Mouse (Mus musculus): ENCODE results near the gene Card10. TPM values are rescaled to one million over a fixed set of nuclear protein-coding genes. Genes with fewer than 3 reads are reported as not detected.

Gene Card10
- total and polyA plus RNA-seq, 3 experiments: 15.0 to 22.3 (median 17.0) TPM

GRCm38 (mm10) chr15:78787287-78787856 is 15.5 kb downstream of the Card10 start:
- H3K27ac ChIP-seq: peak overlapping the region; percentile 92
- H3K4me1 ChIP-seq (ENCODE audit: control insufficient read depth, insufficient read depth, low read length): peaks cover 43% of the 10 kb centered on the region
- H3K4me3 ChIP-seq: no peak overlapping the region
- TF ChIP-seq POLR2A (IDR thresholded peaks at IDR 0.05; ENCODE audit: insufficient read depth, low read depth, low read length) (no peak), EP300 (IDR thresholded peaks at IDR 0.05; ENCODE audit: insufficient read depth, low read depth, low read length) (no peak), CTCF (IDR thresholded peaks at IDR 0.05) (no peak)
- intact Hi-C loops (cut with DNase I): loop anchor here (2.0 to 5.0 kb wide), 3 partner anchors 15 to 260 kb away; partner anchors contain the start of gene Card10
- 0 out of 2 replicates have a peak overlapping the region, but pooled peaks have one; percentile 1 for H3K9ac ChIP-seq (ENCODE audit: low read depth, low read length)
- peak in 1 of 2 experiments; percentile 70 for DNase-seq
- no peaks in the 10 kb centered on the region for H3K27me3 ChIP-seq (ENCODE audit: control insufficient read depth, insufficient read depth, low read length)
- 46% methylated on average over 9 of the region's 9 CpGs for WGBS
- H3K79me2 ChIP-seq (replicated peaks; ENCODE audit: control insufficient read depth, insufficient read depth, low read length): no peaks in the 10 kb centered on the region
- peaks cover 15% of the 10 kb centered on the region for H3K36me3 ChIP-seq (ENCODE audit: control insufficient read depth, insufficient read depth, low read length)

- WGBS: 45% methylated on average over 9 of the region's 9 CpGs
- no peak overlapping the region for H3K9ac ChIP-seq (ENCODE audit: low read depth, low read length)
Measured at GRCm38 (mm10) chr15:78786411-78786818, 16.4 kb downstream of the Card10 start.

DNA sequence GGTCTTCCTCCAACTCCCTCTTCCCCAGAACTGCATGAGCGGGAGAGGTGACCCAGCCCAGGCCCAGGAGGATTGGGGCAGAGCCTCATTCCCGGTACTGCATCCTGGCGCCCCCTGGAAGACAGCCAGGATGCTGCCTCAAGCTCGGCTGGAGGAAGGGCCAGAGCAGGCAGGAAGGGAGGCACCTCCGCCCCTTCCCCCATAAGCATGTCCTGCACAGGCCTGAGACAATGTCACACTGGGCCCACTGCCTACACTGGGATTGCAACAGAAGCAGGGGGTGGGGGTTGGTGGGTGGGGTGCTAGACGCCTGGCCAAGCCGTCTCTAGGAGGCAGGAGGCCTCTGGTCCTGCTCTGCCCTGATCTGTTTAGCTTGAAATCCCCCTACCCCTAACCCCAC is 16.9 kb downstream of the Card10 start:
- TF ChIP-seq EP300 (IDR thresholded peaks at IDR 0.05; ENCODE audit: insufficient read depth, low read depth, low read length): peak; percentile 98
- TF ChIP-seq POLR2A (IDR thresholded peaks at IDR 0.05; ENCODE audit: insufficient read depth, low read depth, low read length): 0 out of 2 replicates have a peak, but pooled peaks have one; percentile 33
- peak; percentile 12; the same call in 1 of the 2 replicates for TF ChIP-seq CTCF (IDR thresholded peaks at IDR 0.05)
- no peaks in the 10 kb centered on the region for H3K27me3 ChIP-seq (ENCODE audit: control insufficient read depth, insufficient read depth, low read length)
- no peaks in the 10 kb centered on the region for H3K79me2 ChIP-seq (replicated peaks; ENCODE audit: control insufficient read depth, insufficient read depth, low read length)
- H3K36me3 ChIP-seq (ENCODE audit: control insufficient read depth, insufficient read depth, low read length): peaks cover 14% of the 10 kb centered on the region
- H3K4me3 ChIP-seq: no peak overlapping the region
- no peak overlapping the region for H3K9ac ChIP-seq (ENCODE audit: low read depth, low read length)
- peak overlapping the region; percentile 92 for H3K27ac ChIP-seq
- peak; percentile 87 to 91 for DNase-seq
- intact Hi-C loops (cut with DNase I): loop anchor here (1.0 to 5.0 kb wide), 4 partner anchors 13 to 259 kb away; partner anchors contain the start of genes Card10 and Mfng
- peaks cover 46% of the 10 kb centered on the region for H3K4me1 ChIP-seq (ENCODE audit: control insufficient read depth, insufficient read depth, low read length)
- 24% methylated on average over 7 of the region's 7 CpGs for WGBS

More at GRCm38 (mm10) chr15:78786411-78786818, 16.4 kb downstream of the Card10 start:
- TF ChIP-seq CTCF (IDR thresholded peaks at IDR 0.05) (no peak), EP300 (IDR thresholded peaks at IDR 0.05; ENCODE audit: insufficient read depth, low read depth, low read length) (peak; percentile 29; the same call in 1 of the 2 replicates), POLR2A (IDR thresholded peaks at IDR 0.05; ENCODE audit: insufficient read depth, low read depth, low read length) (0 out of 2 replicates have a peak, but pooled peaks have one; percentile 20)
- no peaks in the 10 kb centered on the region for H3K27me3 ChIP-seq (ENCODE audit: control insufficient read depth, insufficient read depth, low read length)
- DNase-seq: peak; percentile 70 to 82
- H3K4me1 ChIP-seq (ENCODE audit: control insufficient read depth, insufficient read depth, low read length): peaks cover 47% of the 10 kb centered on the region
- H3K27ac ChIP-seq: peak overlapping the region; percentile 92
- H3K36me3 ChIP-seq (ENCODE audit: control insufficient read depth, insufficient read depth, low read length): peaks cover 15% of the 10 kb centered on the region
- H3K4me3 ChIP-seq: no peak overlapping the region
- H3K79me2 ChIP-seq (replicated peaks; ENCODE audit: control insufficient read depth, insufficient read depth, low read length): no peaks in the 10 kb centered on the region
- intact Hi-C loops (cut with DNase I): loop anchor here (1.0 to 5.0 kb wide), 4 partner anchors 13 to 259 kb away; partner anchors contain the start of genes Card10 and Mfng

- Histone ChIP-seq H3K9ac (ENCODE audit: low read depth, low read length) (no peak overlapping the region), H3K27me3 (ENCODE audit: control insufficient read depth, insufficient read depth, low read length) (no peaks in the 10 kb centered on the region), H3K36me3 (ENCODE audit: control insufficient read depth, insufficient read depth, low read length) (peaks cover 11% of the 10 kb centered on the region; the same call in 1 of the 2 replicates), H3K79me2 (replicated peaks; ENCODE audit: control insufficient read depth, insufficient read depth, low read length) (no peaks in the 10 kb centered on the region), H3K4me3 (no peak overlapping the region), H3K27ac (peak overlapping the region; percentile 92), H3K4me1 (ENCODE audit: control insufficient read depth, insufficient read depth, low read length) (peaks cover 42% of the 10 kb centered on the region)
- TF ChIP-seq CTCF (IDR thresholded peaks at IDR 0.05) (no peak), EP300 (IDR thresholded peaks at IDR 0.05; ENCODE audit: insufficient read depth, low read depth, low read length) (no peak), POLR2A (IDR thresholded peaks at IDR 0.05; ENCODE audit: insufficient read depth, low read depth, low read length) (no peak)
- WGBS: 75% methylated on average over 7 of the region's 7 CpGs
- intact Hi-C loops (cut with DNase I): loop anchor here (5.0 kb wide), 1 partner anchor 258 kb away; no protein-coding TSS in a partner anchor
- DNase-seq: no peak
Measured at GRCm38 (mm10) chr15:78785258-78785657, 17.6 kb downstream of the Card10 start.

DNA sequence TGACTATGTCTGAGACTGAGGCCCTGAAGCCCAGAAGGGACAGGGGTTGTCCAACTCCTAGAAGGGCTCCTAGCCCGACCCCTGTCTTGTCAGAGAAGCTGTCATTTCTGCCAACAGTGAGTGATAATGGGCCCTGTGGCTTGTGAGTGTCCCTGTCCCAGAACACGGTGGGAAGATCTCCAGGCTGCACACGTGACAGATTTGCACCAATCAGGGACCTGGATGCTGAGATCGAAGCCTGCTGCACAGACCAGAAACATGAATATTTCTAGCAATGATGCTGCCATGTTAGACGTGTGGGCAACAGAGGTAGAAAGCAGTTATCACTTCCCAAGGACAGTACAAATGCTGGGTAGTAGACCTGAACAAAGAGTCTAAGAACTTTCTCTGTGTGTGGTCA is 18.3 kb downstream of the Card10 start:
- 72% methylated on average over 5 of the region's 5 CpGs for WGBS
- Histone ChIP-seq H3K4me1 (ENCODE audit: control insufficient read depth, insufficient read depth, low read length) (peaks cover 39% of the 10 kb centered on the region), H3K27ac (peak overlapping the region; percentile 92), H3K27me3 (ENCODE audit: control insufficient read depth, insufficient read depth, low read length) (no peaks in the 10 kb centered on the region), H3K4me3 (no peak overlapping the region), H3K79me2 (replicated peaks; ENCODE audit: control insufficient read depth, insufficient read depth, low read length) (no peaks in the 10 kb centered on the region), H3K36me3 (ENCODE audit: control insufficient read depth, insufficient read depth, low read length) (peaks cover 11% of the 10 kb centered on the region; the same call in 1 of the 2 replicates), H3K9ac (ENCODE audit: low read depth, low read length) (no peak overlapping the region)
- intact Hi-C loops (cut with DNase I): no loop called here
- no peak for DNase-seq
- TF ChIP-seq POLR2A (IDR thresholded peaks at IDR 0.05; ENCODE audit: insufficient read depth, low read depth, low read length) (no peak), EP300 (IDR thresholded peaks at IDR 0.05; ENCODE audit: insufficient read depth, low read depth, low read length) (no peak), CTCF (IDR thresholded peaks at IDR 0.05) (no peak)

Measured in heart, adult 2 months (tissue).